13 mouse cellular contexts compared by ENCODE assay signal in genomic region chr6:28319648-28320270, GRCm38 (mm10).
DNase-seq lines count a peak whose midpoint lies in the region; ATAC-seq lines count a peak whose summit lies in the region.
"Had no signal": no experiment of that assay in that cellular context is flagged by ENCODE, and none has a peak within 500 bp of the region (broad histone marks: within the 10 kb centered on the region; RNA-seq: fewer than 3 reads in every experiment).

No protein-coding gene starts in this region.

- ATAC-seq in frontal cortex, adult (ENCODE audit: low TSS enrichment), result peak; percentile 72
- peak; percentile 87 for ATAC-seq in granulocyte monocyte progenitor cell, adult 5-6 weeks (replicated peaks; ENCODE audit: poor library complexity, severe bottlenecking)

- no peak overlapping the region for H3K4me3 ChIP-seq in hindbrain, embryonic 10.5 days
- H3K4me3 ChIP-seq: limb, embryonic 15.5 days; lung, embryonic 15.5 days; stomach, embryonic 15.5 days had no signal

- no peaks in the 10 kb centered on the region for H3K4me1 ChIP-seq in hindbrain, embryonic 10.5 days (replicated peaks)
- H3K4me1 ChIP-seq: limb, embryonic 15.5 days; lung, embryonic 15.5 days; stomach, embryonic 15.5 days had no signal

- 86% methylated on average over 13 of the region's 13 CpGs for WGBS in hindbrain, embryonic 10.5 days

- 0 out of 2 replicates have a peak, but pooled peaks cover 6% of the 10 kb centered on the region for H3K36me3 ChIP-seq in hindbrain, embryonic 10.5 days
- H3K36me3 ChIP-seq: limb, embryonic 15.5 days; lung, embryonic 15.5 days; stomach, embryonic 15.5 days had no signal

- H3K9me3 ChIP-seq in hindbrain, embryonic 10.5 days, result no peaks in the 10 kb centered on the region
- H3K9me3 ChIP-seq: limb, embryonic 15.5 days; lung, embryonic 15.5 days; stomach, embryonic 15.5 days had no signal

- no peak for DNase-seq in frontal cortex, postnatal 36 days (ENCODE audit: low spot score in 2 of 2)
- DNase-seq in lung, postnatal 36 days, result peak; percentile 2
- no peak for DNase-seq in lung, postnatal 10 days
- DNase-seq in skeletal muscle tissue, adult 2 months (ENCODE audit: low read depth, low spot score), result peak; percentile 2
- no peak for DNase-seq in hindbrain, embryonic 10.5 days (ENCODE audit: low spot score)
- DNase-seq in left cerebral cortex, adult 11 months (ENCODE audit: low spot score), result no peak
- DNase-seq: kidney, postnatal 36 days; thymus, postnatal 25 days had no signal

- H3K27me3 ChIP-seq in hindbrain, embryonic 10.5 days (ENCODE audit: insufficient read depth, poor library complexity, severe bottlenecking), result no peaks in the 10 kb centered on the region
- H3K27me3 ChIP-seq: limb, embryonic 15.5 days; lung, embryonic 15.5 days; stomach, embryonic 15.5 days had no signal

- no peak overlapping the region for H3K27ac ChIP-seq in hindbrain, embryonic 10.5 days
- H3K27ac ChIP-seq: limb, embryonic 15.5 days; lung, embryonic 15.5 days; stomach, embryonic 15.5 days had no signal

Comparison
In these comparisons a context has a peak if more than half of its experiments do, and no peak if none do; other contexts are left out.
1. DNase-seq: peak in lung, postnatal 36 days (single experiment) and skeletal muscle tissue, adult 2 months (single experiment); none in frontal cortex, postnatal 36 days (0 of 2), lung, postnatal 10 days (single experiment), hindbrain, embryonic 10.5 days (single experiment) and left cerebral cortex, adult 11 months (single experiment).